Mouse (Mus musculus): Measurements from ENCODE around the gene Cryba4.

Gene Cryba4

DNA sequence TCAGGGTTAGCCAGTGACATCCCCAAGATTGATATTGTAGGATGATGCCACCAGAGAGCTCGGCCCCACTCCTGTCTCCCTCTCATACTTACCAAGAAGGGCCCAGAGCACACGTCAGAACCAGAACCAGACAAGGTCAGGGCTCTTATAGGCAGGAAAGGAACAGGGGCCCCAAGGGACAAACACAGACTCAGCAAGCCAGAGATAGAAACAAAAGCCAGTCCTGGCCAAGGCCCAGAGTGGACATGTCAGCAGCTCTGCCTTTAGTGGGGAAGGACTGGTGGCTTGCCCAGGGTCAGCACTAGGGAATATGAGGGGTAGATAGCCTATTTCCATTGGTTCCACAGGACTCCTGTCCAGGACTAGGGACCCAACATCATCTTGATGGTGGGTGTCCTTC, at the start of gene Cryba4:
Gene Cryba4 (minus strand): TSS at position 119 of the 400 bp plus-strand sequence.
- DNase-seq (ENCODE audit: low spot score in 2 of 2), result no peak

DNA sequence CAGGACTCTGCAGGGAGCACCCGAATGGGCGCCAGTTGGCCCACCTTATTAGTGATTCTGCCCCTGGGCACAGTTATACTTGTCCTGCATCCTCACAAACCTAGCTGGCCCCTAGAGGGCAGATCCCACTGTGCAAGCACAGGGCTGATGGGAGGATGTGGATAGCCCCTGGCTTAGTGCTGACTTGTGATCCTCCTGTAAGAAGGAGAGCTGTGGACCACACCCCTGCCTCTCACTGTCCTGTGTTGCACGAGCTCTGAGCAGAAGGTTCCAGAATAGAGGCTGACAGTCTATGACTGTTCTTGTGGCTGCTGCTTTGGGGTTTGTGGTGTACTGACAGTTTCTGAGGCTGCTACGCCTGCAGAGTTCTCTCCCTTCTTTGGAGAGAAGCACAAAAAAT, 49.4 kb upstream of the Cryba4 start:
- no peak for DNase-seq (ENCODE audit: low spot score in 2 of 2)

DNA sequence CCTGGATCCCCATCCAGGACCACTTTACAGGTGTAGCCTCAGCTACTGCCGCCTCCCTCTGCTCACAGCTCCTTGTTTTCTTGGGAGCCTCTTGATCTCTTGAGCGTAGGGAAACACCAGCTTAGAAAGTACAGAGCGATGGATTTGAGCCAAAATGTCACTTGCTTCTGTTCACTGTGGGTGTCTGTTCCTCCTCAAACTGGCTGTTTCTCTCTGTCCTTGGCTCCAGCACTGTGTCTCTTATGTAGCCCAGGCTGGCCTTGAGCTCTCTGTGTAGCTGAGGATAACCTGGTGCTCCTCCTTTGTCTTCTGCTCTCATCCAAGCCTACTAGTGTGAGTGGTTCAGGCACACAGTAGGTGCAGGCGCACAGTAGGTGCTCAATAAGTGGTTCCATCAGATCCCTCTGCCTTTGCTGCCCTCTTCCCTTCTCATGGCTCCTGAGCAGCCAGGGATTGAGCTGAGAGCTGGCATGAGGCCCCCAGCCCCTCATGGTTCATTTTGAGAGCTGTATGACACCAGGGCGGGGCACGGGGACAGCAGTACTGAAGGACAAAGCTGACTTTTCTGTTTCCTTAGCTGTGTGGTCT, 48.5 kb upstream of the Cryba4 start:
- DNase-seq (ENCODE audit: low spot score in 2 of 2), result no peak

DNA sequence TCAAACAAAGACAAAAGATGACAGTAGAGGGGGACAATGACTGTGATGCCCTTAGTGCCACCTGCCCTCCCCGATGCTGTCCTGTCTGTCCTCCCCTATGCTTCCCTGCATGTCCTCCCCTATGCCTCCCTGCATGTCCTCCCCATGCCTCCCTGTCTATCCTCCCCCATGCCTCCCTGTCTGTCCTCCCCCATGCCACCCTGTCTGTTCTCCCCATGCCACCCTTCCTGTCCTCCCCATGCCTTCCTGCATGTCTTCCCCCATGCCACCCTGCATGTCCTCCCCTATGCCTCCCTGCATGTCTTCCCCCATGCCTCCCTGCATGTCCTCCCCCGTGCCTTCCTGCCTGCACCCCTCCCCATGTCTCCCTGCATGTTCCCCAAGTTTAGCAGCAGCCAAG, 47.8 kb upstream of the Cryba4 start:
- no peak for DNase-seq (ENCODE audit: low spot score in 2 of 2)

DNA sequence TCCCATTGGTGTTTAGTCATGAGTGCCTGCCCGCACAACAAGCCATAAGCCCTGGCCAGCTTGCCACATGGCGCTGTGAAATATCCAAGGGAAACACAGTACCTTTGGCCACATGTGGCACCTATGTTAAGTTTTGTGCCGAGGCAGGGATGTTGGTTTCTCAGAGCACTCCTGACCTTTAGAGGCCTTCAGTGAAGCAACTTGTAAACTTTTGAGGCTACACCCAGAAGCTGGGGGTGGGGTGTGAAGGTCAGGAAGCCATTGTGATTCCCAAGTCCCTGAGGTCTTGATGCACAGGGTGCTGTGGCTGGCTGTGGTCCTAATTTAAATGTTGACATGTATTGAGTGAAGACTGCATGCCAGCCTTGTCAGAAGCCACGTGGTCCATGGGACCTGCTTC, 47.1 kb upstream of the Cryba4 start:
- DNase-seq (ENCODE audit: low spot score in 2 of 2), result no peak

DNA sequence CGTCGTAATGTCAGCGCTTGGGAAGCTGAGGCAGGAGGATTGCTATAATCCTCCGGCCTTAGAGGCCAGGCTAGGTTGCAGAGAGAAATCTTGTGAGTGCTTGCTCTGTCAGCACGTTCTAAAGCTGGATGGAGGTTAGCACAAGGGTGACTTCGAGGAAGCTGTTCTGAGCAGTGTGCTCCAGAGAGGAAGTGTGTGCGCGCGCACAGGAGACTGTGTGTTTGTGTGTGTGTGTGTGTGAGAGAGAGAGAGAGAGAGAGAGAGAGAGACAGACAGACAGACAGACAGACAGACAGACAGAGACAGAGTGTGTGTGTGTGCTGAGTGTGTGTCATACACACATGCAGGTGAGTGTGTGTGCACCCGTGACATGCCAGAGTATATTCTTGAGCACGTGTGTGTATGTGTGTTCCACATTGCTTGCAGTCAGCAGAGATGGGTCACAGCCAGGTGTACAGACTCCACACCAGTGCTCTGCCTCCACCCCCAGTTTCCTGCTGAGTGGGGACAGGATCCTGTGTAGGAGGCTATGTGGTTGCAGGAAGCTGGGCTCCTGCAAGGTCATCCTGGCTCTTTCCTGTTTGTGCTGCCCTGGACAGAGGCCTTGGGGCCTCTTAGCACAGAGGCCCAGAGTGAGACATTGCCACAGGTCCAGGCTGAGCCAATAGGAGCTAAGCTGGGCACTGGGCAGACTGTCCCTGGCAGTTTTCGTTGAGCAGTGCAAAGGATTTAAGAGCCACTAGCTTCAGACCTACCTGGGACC, 46.1 kb upstream of the Cryba4 start:
- DNase-seq (ENCODE audit: low spot score in 2 of 2), result no peak

DNA sequence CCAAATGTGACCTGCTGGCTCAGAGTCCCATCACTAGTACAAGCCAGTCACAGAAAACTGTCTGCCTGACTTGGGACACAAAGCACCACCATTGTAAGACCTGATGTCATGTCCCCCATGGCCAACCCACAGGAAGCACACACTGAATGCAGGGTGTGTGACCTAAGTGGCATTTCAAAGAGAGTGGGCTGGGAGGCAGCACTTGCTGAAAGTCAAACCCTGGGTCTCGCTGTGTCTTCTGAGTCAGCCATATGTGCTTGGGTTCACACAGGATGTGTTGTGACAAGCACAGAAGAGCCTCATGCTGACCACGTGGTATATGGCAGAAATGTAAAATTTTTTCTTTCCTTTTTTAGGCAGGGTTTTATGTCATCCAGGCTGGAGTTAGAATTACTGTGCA, 44.9 kb upstream of the Cryba4 start:
- DNase-seq (ENCODE audit: low spot score in 2 of 2), result no peak

DNA sequence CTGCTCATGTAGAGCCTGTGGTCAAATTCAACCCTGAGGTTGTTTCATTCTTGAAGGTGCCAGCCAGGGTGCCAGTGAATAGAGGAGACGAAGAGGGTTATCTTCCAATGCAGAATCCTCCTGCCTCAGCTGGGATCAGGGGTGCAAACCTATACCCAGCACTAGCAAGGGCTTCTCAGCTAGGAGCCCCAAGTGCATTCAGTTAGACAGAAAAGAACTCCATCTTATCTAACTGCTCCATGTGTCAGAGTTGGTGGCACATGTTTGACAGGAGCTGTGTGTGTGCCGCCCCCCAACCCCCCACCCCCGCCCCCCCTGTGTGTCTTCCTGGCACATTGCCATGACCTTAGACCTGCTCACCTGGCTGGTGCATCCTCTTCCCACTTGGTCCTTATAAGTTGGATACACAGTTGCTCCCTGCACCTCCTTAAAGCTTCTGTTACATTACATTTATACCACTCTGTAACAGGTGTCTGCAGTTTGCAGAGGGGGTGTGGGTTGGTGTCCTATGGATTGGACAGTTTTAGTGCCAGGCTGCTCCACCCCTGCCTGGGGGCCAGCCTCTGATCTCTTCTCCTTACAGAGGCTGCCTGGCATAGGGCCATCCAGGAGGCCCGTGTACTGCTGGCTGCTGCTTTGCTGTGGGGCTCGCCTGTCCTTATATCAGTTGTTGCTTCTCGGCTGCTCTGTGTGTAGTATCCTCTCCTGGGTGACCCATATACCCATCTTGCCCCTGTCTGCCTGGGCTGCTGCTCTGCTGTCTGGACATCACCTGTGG, 44.3 kb upstream of the Cryba4 start:
- no peak for DNase-seq (ENCODE audit: low spot score in 2 of 2)

DNA sequence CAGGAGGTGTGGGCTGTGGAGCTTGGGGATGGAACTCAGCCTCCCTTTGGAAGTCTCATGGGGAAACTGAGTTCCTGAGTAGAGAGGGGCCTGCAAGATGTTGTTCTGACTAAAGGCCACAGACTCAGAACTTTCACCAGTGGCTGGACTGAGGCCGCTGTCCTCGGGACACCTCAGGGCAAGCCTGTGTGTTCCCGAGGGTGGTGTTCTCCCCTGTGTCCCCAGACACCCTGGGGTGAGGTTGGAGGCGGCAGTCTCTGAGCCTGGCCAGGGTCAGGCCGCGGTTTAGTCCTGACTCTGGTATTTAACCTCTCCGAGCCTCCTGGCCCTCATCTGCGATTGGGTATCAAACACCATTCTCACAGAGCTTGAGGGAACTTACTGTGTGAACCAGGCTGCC, 43.2 kb upstream of the Cryba4 start:
- DNase-seq (ENCODE audit: low spot score in 2 of 2), result no peak

DNA sequence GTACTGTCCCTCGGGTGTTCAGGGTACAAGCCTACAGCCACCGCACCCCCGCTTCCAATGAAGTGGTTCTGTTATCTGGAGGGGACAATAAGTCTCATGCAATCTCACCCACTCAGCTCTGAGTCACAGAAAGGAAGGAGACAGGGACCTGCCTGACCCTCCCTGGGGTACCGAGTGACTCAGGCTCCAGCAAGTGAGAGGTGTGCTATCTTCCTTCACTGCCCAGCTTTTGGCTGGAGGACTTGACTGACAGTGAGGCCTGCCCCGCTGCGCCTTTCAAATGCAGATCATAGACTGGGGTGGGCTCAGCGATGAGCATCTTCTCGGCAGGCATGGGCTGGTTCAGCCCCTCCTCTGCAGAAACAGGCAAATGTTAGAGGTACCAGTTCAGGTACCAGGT, 42.8 kb upstream of the Cryba4 start:
- no peak for DNase-seq (ENCODE audit: low spot score in 2 of 2)

DNA sequence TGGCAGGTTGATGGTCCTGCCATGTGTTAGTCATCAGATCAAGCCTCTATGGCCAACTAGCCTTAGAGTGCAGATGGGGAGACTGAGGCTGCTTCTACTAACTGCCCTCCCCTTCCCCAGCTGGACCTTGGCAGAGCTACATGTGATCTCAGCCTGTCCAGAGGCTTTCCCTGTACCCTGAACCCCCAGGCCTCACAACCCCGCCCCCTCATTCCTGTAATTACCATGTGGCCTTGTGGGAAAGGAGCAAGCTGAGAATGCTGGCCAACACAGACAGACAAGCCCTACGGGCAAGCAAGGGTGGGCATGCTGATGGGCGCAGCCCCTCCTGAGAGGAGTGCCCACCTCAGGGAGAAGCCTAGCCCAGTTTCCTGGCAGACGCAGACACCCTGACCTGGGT, 42.4 kb upstream of the Cryba4 start:
- DNase-seq (ENCODE audit: low spot score in 2 of 2), result no peak

DNA sequence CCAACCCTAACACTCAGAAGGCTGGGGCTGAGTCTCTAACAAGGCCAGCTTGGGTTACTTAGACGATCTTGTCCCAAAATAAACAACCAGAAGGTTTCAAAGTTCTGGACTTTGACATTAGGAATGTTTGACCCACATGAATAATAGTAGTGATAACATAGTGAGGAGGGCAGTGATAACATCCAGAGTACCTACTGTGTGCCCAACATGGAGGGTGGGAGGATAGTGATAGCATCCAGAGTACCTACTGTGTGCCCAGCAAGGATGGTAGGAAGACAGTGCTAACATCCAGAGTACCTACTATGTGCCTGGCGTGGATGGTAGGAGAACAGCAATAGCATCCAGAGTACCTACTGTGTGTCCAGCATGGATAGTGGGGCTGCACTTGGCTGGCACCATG, 41.5 kb upstream of the Cryba4 start:
- DNase-seq (ENCODE audit: low spot score in 2 of 2), result no peak

DNA sequence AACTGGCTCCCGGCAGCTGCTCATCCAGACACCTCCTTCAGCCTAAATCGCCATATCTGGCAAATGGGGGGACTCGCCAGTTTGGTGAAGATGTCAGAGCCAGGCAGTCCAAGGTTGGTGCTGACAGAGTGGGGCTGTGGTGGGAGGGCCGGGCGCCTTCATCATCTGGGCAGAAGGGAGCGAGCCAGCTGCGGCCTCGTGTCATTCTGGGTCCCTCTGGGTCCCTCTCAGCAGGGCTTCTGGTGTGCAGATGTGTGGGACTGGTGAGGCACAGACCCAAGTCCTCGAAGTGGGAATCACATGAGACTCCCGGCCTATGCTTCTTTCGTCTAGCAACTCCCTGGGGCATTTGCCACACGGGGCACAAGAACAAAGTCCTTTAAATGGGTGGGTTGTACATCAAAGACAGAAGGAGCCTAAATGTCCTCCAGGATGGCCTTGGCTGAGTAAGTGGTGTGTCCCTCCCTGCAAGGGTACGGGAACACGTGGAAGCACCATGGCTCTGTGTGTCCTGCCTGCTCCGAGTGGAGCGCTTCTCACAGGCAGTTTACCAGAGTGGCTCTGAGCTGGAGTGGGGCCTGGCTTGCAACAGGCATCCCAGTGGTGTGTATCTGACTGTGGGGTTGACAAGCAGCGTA, 40.1 kb upstream of the Cryba4 start:
- DNase-seq (ENCODE audit: low spot score in 2 of 2), result no peak

DNA sequence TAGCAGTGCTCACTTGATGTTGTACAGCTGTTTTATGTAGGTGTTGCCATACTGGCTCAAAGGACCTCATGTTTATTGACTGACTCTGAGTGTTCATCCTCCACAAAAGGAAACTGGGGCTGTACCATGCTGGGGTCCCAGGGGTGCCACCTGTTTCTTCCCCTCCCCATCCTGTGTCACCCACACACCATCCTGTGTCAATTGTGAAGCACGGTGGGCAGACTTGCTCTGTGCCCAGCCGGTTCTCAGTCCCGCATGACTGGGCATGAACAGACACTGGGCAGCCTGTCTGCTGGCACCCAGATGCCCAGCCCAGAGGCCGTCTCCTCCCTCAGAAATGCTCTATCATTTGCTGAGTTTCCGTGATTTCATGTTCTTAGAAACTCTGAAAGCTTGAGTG, 39.5 kb upstream of the Cryba4 start:
- no peak for DNase-seq (ENCODE audit: low spot score in 2 of 2)

DNA sequence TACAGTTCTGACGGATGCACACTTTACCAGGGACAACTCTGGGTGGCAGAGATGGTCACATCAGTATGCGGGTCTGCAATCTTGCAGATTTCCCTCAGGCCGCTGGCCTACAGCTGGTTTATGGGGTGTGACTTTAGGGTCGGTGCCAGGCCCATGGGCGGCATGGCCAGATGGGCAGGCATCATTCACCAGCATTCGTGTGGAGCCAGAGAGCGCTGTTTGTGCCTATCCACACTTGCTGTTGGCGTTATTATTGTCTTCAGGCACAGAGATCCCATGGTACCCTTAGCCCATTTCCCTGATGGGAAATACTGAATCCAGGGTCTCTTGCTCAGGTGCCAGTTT, 38.2 kb upstream of the Cryba4 start:
- no peak for DNase-seq (ENCODE audit: low spot score in 2 of 2)

DNA sequence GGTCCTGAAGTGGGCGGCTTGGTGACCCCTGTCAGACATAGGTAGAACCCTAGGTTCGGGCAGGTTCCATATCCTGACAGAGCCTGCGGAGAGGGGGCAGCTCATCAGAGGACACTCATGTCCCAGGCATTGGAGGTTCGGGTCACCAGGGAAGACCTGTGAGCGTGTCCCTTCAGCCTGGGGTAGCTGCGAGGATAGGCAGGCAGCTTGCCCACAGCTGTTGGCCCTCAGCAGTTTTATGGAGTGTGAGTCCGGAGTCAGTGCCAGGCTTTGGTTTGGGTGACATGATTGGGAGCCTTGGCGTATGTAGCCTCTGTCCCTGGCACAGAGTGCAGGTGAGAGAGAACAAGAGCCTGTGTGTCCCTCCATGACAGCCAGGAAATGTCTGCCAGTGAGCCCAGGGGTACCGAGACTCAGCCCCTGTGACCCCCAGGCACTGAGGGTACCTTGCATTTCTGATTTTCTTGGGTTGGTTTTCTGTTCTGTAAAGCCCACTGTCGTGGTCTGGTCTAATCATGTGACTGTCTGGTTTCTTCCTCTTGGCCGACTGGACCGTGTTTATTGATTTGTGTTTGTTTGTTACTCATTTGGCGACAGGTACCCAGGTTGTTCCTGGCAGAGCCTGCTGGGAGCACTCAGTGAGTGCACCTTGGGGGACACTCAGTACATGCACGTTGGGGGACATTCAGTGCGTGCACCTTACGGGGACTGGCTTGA, 37.7 kb upstream of the Cryba4 start:
- DNase-seq (ENCODE audit: low spot score in 2 of 2), result no peak

DNA sequence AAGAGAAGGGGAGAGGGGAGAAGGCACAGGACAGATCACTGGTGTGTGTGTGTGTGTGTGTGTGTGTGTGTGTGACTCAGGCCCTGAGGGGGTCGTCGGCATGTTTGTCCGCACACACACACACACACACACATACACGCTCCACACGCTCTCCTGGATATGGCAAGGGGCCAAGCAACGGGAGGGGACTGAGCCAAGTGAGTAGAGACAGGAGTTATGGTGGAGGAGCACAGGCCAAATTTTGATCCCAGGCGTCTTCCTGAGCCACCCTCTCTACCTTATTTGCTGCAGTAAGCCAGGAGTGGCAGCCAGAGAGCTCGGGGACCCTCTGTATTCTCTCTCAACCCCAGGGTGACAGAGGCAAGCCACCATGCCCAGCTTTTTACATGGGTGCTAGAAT, 36.9 kb upstream of the Cryba4 start:
- DNase-seq (ENCODE audit: low spot score in 2 of 2), result no peak

DNA sequence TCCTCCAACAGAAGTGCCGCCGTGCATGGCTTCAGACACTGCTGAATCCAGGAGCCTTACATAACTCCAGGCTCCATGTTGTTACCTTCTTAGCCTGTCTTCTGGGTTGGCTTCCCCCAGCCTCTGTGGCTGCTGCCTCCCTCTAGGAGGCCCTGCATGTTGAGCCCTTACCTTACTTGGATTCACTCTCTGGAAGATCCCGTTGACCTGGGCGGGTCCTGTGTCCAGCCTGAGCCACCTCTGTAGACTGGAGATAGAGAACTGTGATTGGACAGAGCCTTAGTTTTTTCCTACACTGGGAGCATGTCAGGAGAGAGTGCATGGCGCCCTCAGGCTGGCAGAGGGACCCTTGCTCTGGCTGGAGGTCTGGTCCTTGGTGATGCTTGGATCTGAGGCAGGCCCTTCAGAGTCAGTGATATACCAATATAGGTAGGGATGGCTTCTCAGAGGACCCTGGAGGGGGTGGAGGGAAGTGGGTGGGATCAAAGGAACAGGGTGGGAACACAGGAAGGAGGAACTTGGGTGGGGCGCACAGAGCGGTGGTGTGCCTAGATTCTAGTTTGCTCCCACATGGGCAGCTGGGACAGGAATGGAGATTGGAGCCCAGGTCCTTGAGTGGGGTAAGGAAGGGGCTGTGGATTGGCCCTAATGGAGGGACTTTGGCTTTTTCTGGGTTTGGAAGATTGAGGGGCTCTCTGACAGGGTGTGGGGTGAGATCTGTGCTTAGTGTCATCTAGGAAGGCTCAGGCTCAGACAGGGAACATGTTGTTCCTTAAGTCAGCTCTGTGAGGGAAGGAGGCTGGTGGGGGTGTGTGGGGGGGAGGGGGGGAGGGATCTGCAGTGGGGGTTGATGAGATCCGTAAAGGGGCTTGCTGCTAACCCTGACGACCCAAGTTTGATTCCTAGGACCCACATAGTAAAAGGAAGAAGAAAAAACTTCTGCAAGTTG, 36.1 kb upstream of the Cryba4 start:
- no peak for DNase-seq (ENCODE audit: low spot score in 2 of 2)

DNA sequence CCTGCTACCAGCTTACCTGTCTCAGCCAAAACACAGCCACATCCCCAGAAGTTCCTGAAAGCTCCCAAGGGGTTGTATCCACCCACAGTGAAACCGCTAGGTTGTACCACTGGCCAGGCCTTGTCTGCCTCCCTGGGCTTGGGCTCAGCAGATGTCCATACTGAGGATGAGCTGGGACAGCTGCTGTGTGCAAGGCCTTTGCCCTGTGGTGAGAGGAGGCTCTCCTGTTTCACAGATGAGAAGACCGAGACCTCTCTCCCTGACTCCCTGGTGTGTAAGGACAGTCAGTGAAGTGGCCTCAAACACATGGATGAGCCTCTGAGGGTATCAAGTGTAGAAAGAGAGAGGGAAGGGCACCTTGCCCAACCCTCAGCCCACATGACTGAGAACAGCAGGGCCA, 35.3 kb upstream of the Cryba4 start:
- DNase-seq (ENCODE audit: low spot score in 2 of 2), result no peak

DNA sequence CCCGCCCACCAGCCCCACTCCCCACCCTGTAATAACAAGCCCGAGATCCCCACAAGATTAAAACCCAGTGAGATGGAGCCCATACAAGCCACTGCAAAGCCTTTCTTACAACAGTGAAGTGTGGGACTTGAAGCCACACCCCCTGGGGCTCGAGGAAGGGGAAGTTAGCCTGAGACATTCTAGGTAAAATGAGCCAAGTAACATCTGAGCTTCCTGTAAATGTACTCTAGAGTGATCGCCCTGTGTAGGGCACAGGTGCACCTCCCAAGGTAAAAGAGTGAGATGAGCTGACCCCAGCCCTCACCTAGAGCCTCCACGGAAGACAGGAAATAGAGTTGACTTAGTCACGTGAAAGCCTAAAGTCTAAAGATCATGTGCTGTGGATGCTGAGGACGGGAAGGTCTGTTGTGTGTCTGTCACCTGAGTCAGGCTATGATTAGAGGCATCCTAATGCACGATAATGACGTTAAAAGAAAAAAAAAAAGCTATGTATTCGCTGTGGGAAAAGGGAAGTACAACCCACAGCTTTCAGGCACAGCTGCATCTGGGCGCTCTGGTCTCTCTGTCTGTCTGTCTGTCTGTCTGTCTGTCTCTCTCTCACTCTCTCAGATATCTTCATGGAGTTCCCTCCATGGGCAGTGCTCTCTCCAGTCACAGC, 34.8 kb upstream of the Cryba4 start:
- no peak for DNase-seq (ENCODE audit: low spot score in 2 of 2)

Data from urinary bladder, postnatal 4 days (tissue).